Mouse (Mus musculus) embryonic fibroblast, embryonic 13.5 days (primary cell): Measurements from ENCODE around the gene Rundc1. TPM values are rescaled to one million over a fixed set of nuclear protein-coding genes. Genes with fewer than 3 reads are reported as not detected.
"Not testable (repeated sequence)": the region's sequence is repeated elsewhere in the genome, so short reads cannot be mapped to it uniquely, and the experiment has no call there.

Experiments used
- H3K27ac ChIP-seq: 2 replicates; pipeline ENCODE4 v1.5.1; 2012; ENCODE audit warnings: low read length, control low read depth, inconsistent platforms; ENCODE audit not compliant: insufficient read depth
- H3K4me1 ChIP-seq: 2 replicates; pipeline ENCODE4 v1.6.1; 2011; ENCODE audit warnings: low read length; ENCODE audit not compliant: control insufficient read depth, insufficient read depth
- H3K4me3 ChIP-seq: 2 replicates; pipeline ENCODE4 v1.5.1; 2011; ENCODE audit warnings: mild to moderate bottlenecking, control low read depth, low read length; ENCODE audit not compliant: insufficient read depth
- CTCF ChIP-seq: IDR thresholded peaks from 2 replicates; pipeline ENCODE4 v1.5.1; 2011; ENCODE audit warnings: mild to moderate bottlenecking, control low read depth, low read length, moderate library complexity, borderline replicate concordance; ENCODE audit not compliant: insufficient read depth
- POLR2A ChIP-seq: IDR thresholded peaks from 2 replicates; pipeline ENCODE4 v1.6.1; 2011; ENCODE audit warnings: low read depth, mild to moderate bottlenecking, control low read depth, low read length, moderate library complexity
- polyA plus RNA-seq: library from polyadenylated mRNA; stranded (reverse); fragments of >200 nt; gene quantifications from 2 replicates; pipeline ENCODE4 v1.2.4, GENCODE M21; 2011; ENCODE audit warnings: low read depth; ENCODE audit not compliant: missing spikeins, insufficient read length

Rundc1 gene
- polyA plus RNA-seq, 1 experiment: 10.1 TPM

DNA sequence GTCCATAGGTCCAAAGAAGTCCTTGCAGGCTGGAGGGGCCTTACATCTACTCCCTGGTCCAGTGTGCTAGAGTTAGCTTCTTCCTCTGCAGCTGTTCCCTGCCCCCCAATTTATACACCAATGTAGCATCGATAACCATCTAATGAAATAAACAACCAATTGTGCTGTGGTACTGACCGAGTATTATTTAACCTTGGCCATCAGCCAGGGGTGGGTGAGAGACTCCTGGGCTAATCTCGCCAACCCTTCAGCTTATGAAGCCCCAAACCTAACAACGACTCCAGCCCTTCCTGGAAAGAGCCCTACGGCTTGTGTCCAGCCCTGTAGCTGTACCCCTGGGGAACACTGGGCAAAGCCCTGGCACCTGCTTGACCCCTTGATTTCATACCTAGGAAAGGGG lies 49.4 kb downstream of the Rundc1 start:
- TF ChIP-seq POLR2A (no peak), CTCF (no peak)
- no peaks in the 10 kb centered on the region for H3K4me1 ChIP-seq
- no peak overlapping the region for H3K4me3 ChIP-seq
- H3K27ac ChIP-seq: no peak overlapping the region

- not testable (repeated sequence) for H3K4me1 ChIP-seq, H3K4me3 ChIP-seq, H3K27ac ChIP-seq
Observed at GRCm38 (mm10) chr11:101476361-101476760, 51.5 kb downstream of the Rundc1 start.

- no peak overlapping the region for H3K27ac ChIP-seq
- H3K4me3 ChIP-seq: no peak overlapping the region
- H3K4me1 ChIP-seq: no peaks in the 10 kb centered on the region
- TF ChIP-seq CTCF (no peak), POLR2A (no peak)
Observed at GRCm38 (mm10) chr11:101477194-101477551, 52.3 kb downstream of the Rundc1 start.

- no peaks in the 10 kb centered on the region for H3K4me1 ChIP-seq
- no peak for TF ChIP-seq CTCF
- TF ChIP-seq POLR2A: no peak
- H3K4me3 ChIP-seq: no peak overlapping the region
- H3K27ac ChIP-seq: no peak overlapping the region
Observed at GRCm38 (mm10) chr11:101477552-101478211, 52.8 kb downstream of the Rundc1 start.

DNA sequence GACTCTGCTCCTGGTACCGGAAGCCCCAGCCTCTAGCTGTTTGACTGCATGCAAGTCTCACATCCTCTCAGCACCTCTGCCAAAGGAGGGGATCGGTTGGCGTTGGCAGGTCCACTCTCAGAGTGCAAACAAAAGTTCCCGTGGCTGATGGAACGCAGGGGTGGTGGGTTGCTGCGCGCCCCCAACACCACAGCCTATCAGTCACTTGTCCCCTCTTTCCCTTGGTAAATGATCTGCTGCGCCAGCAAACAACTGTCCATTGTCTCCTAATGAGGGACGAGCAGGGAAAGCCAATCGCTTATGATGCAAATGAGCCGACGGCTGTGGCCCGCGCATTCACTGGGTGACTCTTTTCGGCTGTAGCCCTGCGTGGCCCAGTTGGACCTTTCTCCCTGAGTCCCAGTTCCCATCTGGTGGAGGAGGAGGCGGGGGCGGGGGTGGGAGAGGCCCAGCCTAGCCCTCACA lies 54.3 kb downstream of the Rundc1 start:
- Histone ChIP-seq H3K4me1 (no peaks in the 10 kb centered on the region), H3K27ac (no peak overlapping the region), H3K4me3 (no peak overlapping the region)
- TF ChIP-seq POLR2A: no peak
- no peak for TF ChIP-seq CTCF

DNA sequence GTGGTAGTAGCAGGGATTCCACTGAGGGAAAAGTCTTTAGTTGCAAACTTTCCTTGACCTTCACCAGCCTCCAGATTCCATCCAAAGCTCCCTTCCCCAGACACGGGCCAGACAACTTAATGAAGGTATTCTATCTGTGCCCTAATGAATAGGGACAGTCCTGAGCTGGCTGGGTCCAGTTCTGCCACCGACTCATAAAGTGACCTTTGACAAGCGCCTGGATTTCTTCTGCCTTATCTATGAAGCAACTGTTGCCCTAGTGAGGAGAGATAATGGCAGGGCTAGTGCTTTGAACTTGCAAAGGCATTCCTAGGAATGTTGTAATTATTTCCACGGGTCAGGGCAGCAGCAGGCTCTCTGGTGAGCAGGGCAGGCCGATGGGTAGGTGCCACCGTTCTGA lies 56.0 kb downstream of the Rundc1 start:
- H3K4me1 ChIP-seq: no peaks in the 10 kb centered on the region
- no peak for TF ChIP-seq CTCF
- TF ChIP-seq POLR2A: no peak
- H3K27ac ChIP-seq: no peak overlapping the region
- H3K4me3 ChIP-seq: no peak overlapping the region

DNA sequence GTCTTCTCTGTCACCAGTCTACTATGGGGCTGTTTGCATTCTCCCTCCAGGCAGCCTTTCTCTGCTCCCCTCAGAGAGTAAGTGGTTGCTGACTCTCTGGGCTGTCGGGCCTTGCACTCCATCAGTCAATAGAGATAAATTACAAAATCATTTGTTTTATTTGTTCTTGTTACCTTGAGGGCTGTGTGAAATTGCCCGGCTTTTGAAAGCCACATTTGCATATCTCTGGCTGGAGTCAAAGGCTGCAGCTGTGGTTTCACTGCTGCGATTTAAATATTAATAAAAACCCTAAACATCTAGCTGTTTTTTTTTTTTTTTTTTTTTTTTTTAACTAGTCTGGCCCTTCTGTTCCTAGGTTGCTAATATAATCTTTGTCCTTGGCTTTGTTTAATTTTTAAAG lies 58.9 kb downstream of the Rundc1 start:
- H3K27ac ChIP-seq: no peak overlapping the region
- H3K4me1 ChIP-seq: no peaks in the 10 kb centered on the region
- H3K4me3 ChIP-seq: no peak overlapping the region
- TF ChIP-seq CTCF (no peak), POLR2A (no peak)

GRCm38 (mm10) chr11:101484245-101484644 lies 59.4 kb downstream of the Rundc1 start:
- no peak overlapping the region for H3K4me3 ChIP-seq
- TF ChIP-seq POLR2A: no peak
- TF ChIP-seq CTCF: no peak
- no peak overlapping the region for H3K27ac ChIP-seq
- H3K4me1 ChIP-seq: no peaks in the 10 kb centered on the region

- Histone ChIP-seq H3K4me3 (no peak overlapping the region), H3K27ac (no peak overlapping the region), H3K4me1 (no peaks in the 10 kb centered on the region)
- TF ChIP-seq POLR2A (no peak), CTCF (no peak)
Observed at GRCm38 (mm10) chr11:101484814-101485213, 59.9 kb downstream of the Rundc1 start.

Other genes with a start within 250 kb of the Rundc1 start
- not detected in 2 replicates for gene Ccr10, start 249.6 kb upstream of the Rundc1 start, polyA plus RNA-seq
- 13.9 and 14.4 TPM in 2 replicates for gene Ezh1, start 198.6 kb upstream of the Rundc1 start, polyA plus RNA-seq
- 2.3 and 2.7 TPM in 2 replicates for gene Ramp2, start 179.1 kb upstream of the Rundc1 start, polyA plus RNA-seq
- 99.4 and 135 TPM in 2 replicates for gene Vps25, start 171.4 kb upstream of the Rundc1 start, polyA plus RNA-seq
- gene Wnk4, start 164.5 kb upstream of the Rundc1 start, polyA plus RNA-seq: 1.8 and 2.0 TPM in 2 replicates
- 0.87 and 1.0 TPM in 2 replicates for gene Cntd1, start 146.1 kb upstream of the Rundc1 start, polyA plus RNA-seq
- gene Coa3, start 146.0 kb upstream of the Rundc1 start, polyA plus RNA-seq: 77.1 and 78.8 TPM in 2 replicates
- 77.3 and 86.3 TPM in 2 replicates for gene Becn1, start 122.8 kb upstream of the Rundc1 start, polyA plus RNA-seq
- gene Psme3, start 108.9 kb upstream of the Rundc1 start, polyA plus RNA-seq: 127 and 143 TPM in 2 replicates
- gene Aoc2, start 100.0 kb upstream of the Rundc1 start, polyA plus RNA-seq: 1.3 and 1.7 TPM in 2 replicates
- 2.7 and 4.2 TPM in 2 replicates for gene Aoc3, start 94.5 kb upstream of the Rundc1 start, polyA plus RNA-seq
- gene G6pc, start 57.5 kb upstream of the Rundc1 start, polyA plus RNA-seq: not detected in 2 replicates
- 4.4 and 11.3 TPM in 2 replicates for gene Aarsd1, start 7.5 kb upstream of the Rundc1 start, polyA plus RNA-seq
- gene Gm27029, start 289 bp upstream of the Rundc1 start, polyA plus RNA-seq: 12.6 and 14.7 TPM in 2 replicates
- gene Ptges3l, start 248 bp downstream of the Rundc1 start, polyA plus RNA-seq: 14.6 and 27.7 TPM in 2 replicates
- gene Rpl27, start 17.2 kb downstream of the Rundc1 start, polyA plus RNA-seq: 668 and 702 TPM in 2 replicates
- 24.3 and 24.7 TPM in 2 replicates for gene Ifi35, start 23.3 kb downstream of the Rundc1 start, polyA plus RNA-seq
- 9.5 and 11.2 TPM in 2 replicates for gene Rnd2, start 39.9 kb downstream of the Rundc1 start, polyA plus RNA-seq
- gene Vat1, start 41.1 kb downstream of the Rundc1 start, polyA plus RNA-seq: 218 and 264 TPM in 2 replicates
- 9.2 and 11.2 TPM in 2 replicates for gene Brca1, start 126.9 kb downstream of the Rundc1 start, polyA plus RNA-seq
- 126 and 209 TPM in 2 replicates for gene Nbr1, start 127.1 kb downstream of the Rundc1 start, polyA plus RNA-seq
- gene Tmem106a, start 157.2 kb downstream of the Rundc1 start, polyA plus RNA-seq: 13.3 and 15.6 TPM in 2 replicates
- not detected in 2 replicates for gene Gm11634, start 174.2 kb downstream of the Rundc1 start, polyA plus RNA-seq
- 10.8 and 18.1 TPM in 2 replicates for gene Rdm1, start 202.1 kb downstream of the Rundc1 start, polyA plus RNA-seq
- gene Arl4d, start 240.5 kb downstream of the Rundc1 start, polyA plus RNA-seq: 4.1 and 6.5 TPM in 2 replicates